Mouse (Mus musculus): ENCODE data around the gene Ak5. TPM values are rescaled to one million over a fixed set of nuclear protein-coding genes. Genes with fewer than 3 reads are reported as not detected.
A peak's percentile ranks its signal among the peaks of the same experiment; 100 is the strongest.

Ak5 gene
- total RNA-seq, 2 experiments from 2014 or later: 0.12 to 0.45 TPM

DNA sequence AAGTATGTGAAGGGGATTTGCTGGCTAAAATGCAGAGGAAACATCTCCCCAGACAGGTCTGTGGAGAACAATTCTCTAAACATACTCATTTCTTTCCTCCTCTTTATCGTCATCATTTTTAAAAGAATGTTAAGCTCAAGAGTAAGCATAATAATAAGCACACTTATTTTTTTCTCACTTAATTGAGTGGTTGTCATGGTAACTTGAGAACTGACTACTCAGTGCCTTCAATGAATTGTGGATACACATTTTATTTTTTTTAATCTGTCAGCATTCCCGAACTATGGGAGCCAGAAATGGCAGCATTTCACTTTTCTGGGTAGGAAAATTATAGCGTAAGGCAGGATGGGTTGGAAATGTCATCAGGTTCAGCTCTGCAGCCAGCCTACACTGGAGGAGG lies 151.6 kb downstream of the Ak5 start:
- DNase-seq: no peak

DNA sequence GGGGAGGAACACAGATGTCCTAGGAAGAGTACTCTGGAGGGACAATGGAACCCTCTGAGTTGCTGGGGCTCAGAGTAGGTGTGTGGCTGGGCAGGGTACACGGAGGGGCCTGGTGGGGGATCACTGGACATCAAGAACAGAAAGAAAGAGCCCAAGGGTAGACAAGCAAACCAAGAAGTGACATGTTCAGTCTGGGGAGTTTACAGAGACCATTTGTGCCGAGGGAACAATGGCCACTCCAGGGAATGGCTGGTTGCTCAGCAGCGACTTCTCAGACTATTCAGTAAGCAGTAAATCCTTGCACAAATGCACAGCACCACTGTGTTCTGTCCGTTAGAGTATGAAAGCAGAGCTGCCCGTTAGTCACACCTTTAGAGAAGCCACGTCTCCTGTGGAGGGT lies 152.2 kb downstream of the Ak5 start:
- no peak for DNase-seq

DNA sequence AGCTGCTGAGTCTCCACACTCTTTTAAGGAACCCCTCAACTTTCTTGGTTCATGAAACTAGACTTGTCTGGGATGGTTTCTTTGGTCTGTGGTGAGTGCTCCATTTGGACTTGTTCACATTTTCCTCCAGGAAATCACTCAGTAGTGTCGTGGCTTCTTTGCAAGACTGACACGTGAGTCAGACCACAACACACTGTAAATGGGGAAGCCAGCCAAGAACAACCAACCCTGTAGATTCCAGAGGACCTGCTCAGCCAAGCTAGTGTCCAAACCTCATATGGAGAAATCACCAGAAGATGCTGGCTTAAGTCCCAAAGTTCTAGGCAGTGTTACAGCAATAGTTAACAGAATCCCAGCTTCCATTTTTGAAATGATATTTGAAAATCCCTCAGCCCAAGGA lies 155.6 kb downstream of the Ak5 start:
- DNase-seq: peak; percentile 31

DNA sequence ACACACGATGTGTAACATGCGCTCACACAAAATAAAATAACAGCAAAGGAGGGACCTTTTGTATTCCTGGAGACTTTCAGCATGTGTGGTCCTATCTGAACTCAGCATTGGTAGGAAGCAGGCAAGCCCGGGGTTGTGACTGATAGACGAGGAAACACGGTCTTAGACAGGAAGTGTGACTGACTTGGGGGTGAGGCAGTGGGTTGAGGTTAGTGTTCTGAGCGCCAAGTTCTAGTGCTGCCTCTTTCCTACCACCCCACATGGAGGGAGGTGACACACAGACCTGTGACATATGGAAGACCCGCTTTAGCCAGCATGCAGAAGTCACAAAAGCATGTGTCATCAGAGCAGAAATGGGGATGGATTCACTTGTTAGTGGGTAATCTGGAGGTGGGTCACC lies 158.9 kb downstream of the Ak5 start:
- DNase-seq: no peak

DNA sequence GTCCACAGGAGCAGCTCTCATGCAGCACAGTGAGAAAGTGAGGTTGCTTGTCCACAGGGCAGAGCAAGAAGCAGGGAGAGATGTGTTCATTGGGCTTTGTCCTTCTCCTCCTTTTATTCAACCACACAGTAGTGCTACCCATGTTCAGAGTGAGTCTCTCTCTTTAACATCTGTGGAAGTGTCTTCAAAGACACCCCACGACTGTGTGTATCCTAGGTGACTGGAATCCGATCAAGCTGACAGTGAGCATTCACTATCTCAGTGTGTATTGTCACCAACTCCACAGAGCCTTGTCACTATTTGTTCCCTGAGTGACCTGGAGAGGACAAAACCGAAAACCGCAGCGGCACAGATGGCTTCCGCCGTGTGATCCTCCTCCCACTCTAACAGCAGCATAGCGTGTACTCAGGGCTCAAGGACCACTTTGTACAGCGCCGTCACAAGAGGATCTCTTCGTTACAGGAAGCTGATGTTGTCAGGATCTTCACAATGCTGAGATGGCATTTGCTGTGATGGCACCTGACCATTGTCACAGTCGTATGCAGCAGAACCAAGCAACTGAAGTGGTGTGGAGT lies 159.7 kb downstream of the Ak5 start:
- no peak for DNase-seq

DNA sequence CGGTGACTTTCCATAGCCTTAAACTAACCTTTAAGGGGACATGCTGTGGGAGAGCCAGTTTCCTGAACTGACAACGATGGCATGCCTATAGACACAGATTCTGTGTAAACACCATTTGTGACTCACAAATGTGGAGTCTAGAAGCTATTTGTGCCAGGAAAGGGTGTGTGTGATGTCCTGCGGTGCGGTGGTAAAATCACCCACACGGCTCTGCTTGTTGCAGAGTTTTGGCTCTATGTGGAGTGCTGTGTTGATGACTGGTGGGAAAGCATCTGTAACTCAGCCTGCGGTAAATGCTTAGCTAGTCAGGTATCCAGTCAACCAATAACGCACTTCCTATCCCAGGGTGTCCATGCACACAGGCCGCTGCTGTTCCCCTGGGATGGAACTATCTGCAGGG lies 160.3 kb downstream of the Ak5 start:
- no peak for DNase-seq

DNA sequence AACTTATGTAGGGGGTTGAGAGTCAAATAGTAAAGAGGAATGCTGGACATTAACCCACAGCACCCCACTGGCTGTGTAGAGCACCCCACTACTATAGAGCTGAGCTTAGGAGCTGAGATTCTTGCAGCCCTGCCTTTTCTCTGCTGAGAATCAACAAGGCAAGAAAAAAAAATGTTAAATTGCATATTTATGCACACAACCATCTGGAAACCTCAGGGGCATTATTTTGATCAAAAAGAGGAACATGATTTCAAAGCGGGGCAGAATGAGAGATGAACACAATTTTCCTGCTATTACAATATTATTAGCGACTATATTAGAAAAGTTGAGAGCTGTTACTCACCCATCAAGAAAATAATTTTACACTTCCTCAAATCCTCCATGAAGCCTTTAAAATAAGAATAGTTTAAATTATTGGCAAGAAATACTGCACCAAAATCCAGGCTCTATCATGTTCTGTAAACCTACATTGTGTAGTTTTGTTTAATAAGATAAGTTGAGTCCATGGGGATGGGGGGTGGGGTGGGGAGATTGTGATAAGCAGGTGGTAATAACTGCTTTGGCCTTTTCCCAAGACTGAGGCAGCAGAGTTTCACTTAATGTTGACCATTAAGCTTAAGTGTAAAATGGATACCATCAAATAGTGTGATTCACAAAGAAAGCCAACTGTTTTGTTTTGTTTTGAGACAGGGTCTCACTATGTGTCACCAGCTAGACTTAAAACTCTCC lies 169.0 kb downstream of the Ak5 start:
- no peak for DNase-seq

DNA sequence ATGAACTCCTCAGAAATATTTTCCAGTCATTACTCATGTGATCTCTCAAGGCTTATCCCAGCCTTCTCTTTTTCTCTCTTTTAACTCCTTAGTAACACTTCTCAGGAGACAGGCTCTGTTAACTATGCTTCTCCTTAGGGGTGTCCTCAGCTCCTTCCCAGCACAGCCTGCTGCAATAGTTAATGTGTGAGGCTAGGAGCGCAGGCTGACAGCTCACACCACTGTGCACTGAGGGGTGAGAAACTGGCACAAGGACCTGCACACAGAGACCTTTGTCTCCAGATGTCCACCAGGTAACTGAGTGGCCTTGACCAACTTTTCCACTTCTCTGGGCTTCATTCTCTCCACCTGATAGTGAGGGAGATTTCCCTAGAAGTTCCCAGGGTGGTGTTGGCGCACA lies 170.3 kb downstream of the Ak5 start:
- no peak for DNase-seq

DNA sequence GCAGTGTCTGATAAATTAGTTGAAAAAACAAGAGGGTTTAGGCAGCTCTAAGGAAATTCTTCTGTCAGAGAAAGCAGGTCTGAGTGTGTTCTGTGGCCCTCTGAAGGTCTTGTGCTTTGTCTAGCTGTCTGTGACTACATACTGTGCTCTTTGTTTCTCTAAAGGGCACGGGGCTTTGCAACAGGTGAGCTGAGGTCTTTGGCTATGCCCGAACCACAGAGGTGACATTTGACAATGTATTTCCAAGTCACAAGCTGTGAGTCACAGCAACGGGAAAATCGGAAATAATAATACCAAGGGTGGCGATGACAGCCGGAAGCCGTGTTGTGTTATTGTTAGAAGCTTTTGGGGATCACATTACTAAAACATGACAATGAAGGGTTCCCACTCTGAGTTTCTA lies 171.1 kb downstream of the Ak5 start:
- DNase-seq: no peak

DNA sequence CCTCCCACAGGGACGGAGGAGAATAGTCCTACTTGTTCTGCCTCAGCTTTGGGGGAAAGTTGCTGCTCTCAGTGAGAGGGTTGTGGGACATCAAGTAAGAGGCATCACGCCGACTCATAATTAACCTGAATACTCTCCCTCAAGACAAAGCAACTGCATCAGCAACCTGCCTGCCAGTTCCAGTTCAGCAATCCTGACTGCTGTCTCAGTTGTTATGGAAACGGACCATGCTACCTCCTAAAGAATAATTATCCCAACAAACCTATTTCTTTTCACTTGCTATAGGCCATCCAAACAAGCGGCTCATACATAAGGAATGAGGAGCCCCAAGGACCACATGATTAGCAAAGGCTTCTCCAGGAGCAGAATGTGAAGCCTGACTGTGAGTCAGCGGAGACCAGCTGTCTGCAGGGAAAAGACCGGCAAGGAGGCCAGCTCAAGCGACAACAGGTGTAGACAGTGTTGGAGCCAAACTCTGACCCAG lies 172.7 kb downstream of the Ak5 start:
- DNase-seq: no peak

DNA sequence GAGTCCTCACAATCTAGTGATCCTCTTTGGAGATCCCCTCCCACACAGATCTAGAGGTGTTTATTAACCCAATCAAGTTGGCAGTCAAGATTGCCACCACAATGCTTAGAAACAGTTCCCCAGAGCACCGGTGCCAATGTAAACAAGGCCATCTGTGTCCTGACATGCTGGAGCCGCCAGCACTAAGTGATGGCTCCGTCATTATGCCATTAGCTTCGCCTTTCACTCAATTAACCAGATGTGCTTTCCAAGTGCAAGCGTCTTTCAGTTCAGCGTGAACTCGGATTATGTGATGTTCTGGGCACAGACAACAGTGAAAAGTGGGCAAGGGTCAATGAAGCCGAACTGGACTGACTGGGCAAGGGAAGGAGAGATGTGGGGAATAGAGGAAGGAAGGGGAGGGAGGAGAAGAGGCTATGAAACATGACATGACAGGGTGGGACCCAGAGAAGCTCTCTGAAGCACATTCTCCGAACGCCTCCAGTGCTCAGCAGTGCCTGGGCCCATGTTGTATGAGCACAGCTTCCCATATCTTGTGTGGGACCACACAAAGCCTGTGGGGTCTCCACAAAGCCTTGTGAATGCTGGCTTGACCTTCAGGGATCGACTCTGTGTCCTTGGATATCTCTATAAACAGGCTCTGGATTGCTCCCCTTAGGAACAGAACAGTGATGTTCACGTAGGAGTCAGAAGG lies 173.3 kb downstream of the Ak5 start:
- no peak for DNase-seq

DNA sequence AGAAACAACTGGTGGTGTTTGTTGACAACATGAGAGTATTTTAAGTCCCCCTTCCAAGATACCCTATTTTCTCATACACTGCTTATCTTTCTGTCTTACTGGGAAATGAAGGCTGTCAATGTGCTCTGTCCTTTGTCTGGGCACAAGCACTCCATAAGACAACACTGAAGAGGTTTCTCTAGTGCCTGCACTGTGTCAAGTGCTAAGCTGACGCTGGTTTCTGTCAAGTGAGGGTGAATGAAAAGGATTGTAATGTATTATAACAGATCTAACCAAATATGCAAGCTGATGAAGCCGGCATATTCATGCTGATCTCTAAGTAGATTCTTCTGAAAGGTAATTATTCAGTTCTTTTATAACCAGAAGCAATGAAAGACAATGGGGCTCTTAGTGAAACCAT lies 174.3 kb downstream of the Ak5 start:
- no peak for DNase-seq

DNA sequence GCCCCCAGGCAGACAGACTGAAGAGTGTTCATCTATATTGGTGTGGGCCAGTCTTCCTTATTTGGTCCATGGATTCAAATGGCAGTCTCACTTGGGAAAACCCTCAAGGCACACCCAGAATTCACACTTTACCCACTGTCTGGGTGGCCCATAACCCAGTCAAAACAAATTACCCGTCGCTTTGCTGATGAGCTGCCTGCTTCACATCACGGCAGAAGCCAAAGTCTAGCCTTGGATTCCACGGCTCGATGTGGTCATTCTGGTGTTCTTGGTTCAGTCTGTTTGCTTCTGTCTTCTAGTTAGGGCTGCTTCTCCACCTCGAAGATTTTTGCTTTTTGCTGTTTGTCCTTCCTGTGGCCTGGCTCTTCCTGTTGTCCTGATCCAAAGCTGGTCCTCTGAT lies 175.9 kb downstream of the Ak5 start:
- DNase-seq: no peak

DNA sequence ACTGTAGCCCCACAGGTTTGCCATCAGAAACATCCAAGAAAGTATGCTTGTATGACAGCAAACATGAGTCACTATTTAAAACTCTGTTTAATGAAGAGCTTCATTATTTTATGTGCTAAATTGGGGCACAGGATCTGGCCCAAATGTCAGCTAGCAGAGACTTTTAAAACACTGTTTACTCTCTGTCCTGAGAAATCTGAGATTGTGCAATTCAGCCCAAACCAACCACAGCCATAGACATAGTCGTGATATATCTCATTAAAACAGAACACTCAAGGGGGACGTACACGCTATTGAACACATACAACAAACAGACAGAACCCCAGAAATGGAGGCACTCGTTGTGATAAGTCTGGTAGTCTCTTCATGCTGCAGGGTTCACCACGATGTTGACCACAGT lies 177.7 kb downstream of the Ak5 start:
- no peak for DNase-seq

DNA sequence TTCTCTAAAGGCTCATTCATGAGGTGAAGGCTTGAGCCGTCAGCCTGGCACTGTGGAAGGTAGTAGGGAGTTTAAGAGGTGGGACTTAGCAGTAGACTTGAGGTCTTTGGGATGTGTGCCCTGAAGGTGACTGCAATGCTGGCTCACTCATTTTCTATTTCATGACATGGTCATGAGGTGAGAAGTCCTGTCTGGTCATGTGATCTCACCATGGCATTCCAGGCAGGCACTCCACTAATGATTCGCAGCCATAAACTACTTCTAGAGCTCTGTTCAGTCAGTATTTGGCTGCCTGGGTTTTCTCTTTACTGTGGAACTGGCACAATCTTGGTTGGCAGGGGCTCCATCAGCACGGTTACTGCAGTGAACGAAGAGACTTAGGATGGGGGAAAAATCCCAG lies 179.2 kb downstream of the Ak5 start:
- no peak for DNase-seq

DNA sequence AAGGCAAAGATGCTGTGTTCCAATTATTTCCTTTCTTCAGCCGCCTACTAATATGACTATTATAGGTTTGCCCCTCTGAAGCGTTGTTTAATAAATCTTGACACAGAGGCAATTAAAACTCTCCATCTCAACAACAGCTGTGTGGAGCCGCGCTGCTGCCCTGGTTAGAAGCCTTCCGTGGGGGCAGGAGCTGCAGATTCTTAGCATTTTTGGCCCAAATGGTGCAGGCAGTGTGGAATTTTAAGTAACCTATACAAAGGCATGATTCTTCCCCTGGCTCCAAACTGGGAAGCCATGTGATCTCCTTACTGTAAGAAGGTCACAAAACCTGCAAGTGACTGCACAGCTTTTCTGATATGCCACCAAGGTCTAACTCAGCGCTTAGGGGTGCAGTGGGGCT lies 184.0 kb downstream of the Ak5 start:
- DNase-seq: no peak

DNA sequence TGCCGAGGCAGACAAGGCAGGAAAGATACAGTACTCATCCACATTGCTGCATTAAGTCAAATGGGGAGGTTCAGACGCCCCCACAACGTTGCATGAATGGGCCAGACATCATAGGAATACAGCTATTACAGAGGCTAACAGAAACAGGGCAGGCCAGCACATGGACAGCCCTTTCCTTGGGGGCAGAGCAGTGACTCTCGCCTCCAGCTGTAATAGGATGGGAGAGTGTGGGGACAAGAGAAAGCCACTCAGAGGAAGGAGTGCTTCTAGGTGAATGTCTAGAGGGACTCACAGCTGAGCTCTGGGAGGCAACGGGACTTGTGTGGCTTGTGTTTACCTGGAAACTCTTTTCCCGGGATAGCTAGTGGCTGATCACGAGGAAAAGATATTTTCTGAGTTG lies 184.4 kb downstream of the Ak5 start:
- DNase-seq: no peak

DNA sequence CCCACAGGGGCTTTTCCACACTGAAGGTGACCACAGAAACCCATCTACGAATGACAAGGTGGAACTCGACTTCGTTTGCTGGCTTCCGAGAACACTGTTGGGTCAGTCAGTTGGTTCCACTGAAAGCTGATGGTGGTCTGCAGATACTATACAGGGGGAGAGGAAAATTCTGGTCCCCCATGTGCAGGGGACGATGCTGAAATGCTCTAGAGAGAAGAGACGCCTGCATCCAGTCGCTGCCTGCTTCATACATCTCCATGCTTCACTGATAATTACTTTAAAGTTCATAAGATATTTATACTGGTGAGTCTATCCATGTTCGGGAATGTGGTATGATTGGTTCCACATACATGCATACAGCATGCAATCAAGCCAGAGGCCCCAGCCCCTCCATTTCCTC lies 186.0 kb downstream of the Ak5 start:
- no peak for DNase-seq

DNA sequence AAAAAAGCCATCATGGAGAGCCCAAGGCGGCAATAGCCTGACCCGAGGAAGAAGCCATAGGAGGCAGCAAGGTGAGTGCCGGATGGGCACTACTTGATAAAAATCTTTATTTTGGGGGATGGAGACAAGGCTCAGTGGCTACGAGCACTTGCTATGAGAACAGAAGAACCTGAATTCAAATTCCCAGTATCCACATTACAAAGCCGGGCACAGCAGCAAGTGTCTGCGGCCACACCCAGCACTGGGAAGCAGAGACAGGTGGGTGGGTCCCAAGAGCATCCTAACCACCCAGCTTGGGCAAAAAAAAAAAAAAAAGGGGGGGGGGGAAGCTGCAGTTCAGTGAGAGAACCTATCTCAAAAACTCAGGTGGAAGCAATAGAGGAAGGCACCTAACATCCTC lies 187.8 kb downstream of the Ak5 start:
- DNase-seq: no peak

DNA sequence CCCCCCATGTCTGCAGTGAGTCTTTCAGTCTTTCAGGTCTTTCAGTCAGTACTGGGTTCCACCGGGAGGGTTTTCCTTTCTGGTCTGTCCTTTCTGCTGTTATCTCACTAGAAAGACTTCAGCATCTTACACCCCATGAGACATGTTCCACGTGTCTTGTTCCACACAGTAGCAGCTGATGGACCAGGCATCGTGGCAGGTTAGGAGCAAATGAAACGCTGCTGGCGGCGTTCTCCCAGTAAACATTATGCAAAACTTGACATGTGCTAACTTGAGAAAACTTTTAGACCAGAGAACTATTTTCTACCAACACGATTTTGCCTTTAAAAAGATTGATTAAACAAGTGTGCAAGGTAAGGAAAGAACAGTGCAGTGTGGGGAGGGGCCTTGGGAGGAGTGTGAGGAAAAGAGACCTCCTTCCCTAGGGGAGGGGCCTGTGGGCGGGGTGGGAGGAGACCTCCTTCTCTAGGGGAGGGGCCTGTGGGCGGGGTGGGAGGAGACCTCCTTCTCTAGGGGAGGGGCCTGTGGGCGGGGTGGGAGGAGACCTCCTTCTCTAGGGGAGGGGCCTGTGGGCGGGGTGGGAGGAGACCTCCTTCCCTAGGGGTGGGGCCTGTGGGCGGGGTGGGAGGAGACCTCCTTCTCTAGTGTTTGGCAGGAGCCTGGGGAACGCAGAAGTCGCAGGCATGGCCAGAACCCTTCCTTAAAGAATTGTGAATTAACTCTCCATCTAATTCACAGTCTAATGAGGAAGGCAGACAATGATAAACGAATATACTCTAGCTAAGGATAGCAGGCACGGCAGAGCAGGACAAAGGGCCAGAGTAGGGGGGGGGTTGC lies 189.3 kb downstream of the Ak5 start:
- DNase-seq: peak; percentile 53

DNA sequence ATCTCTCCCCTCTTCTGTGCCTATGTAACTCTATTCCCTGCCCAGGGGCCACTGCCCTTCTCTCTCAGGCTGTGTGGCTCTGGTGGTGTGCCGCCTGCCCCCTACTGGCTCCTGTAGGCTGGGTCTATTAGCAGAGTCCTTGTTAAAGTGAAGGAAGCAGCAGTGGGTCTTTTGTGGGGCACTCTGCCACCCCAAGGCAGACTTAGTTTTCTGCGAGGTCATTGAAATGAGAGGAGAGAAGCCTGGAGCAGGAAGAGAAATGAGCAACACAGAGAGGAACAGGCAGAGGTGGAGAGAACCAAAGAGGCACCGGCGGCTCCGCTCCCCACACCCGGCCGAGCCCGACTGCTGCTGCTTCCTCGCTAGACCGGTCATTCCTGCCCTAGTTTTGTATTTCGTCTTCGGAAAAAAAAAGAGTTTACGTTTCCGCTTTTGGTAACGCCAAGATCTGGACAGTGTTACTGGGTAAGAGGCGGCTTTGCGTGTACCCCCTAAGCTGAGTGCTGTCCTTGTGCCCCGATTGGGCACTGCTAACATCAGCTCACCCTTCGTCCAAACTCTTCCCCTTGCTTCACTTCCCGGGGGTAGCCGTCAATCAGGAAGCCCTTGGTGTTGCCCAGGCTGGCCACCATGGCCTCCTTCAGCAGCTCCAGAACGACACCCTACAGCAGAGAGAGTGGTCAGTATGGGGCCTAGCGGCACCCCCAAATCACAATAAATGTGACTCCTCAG lies 190.2 kb downstream of the Ak5 start:
- DNase-seq: peak; percentile 74

DNA sequence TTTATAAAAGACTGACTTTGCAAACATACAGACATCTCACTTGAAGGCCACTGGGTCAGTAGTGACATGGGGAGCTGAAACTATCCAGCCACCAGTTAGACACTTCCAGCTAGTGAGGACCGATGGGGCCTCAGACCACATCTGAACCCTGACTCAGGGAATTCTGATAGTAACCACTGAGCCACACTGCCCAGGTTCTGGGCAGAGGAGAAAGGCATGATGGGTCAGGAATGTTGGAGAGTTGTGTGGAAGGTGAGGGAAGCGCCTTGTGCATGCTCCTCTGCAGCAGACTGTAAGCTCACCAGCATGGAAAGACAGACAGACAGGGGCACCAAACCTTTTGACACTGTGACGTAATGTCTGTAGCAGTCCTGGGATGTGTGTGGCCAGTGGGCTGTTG lies 192.3 kb downstream of the Ak5 start:
- no peak for DNase-seq
